Mouse (Mus musculus): ENCODE measurements at regions not wholly inside any gene's neighbourhood (a gene's known extent, or its start where the extent isn't known, plus 50 kb on each side); places are given as distances from the start of the nearest gene placed in this dataset.

DNA sequence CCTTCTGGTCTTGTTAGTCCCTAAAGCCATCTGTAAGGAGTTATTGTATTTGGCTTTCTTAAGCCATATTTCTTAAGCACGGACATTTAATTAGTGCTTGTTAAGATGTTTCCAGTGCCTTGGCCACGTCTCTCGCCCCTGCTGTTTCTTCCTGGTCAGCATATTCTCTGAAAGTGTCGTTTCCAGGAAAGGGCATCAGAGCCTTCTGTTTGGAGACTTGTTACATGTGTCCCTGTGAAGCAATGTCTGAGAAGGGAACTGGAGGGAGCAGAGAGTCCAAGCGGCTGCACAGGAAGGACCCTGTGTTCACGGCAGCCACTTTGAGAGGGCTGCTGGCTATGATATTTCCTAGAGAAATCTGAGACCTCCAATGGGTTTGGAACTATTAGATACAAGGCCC is 320.7 kb downstream of the Mtx2 start:
- DNase-seq, result no peak

GRCm38 (mm10) chr2:75147399-75147798 is 321.8 kb downstream of the Mtx2 start:
- DNase-seq, result no peak

DNA sequence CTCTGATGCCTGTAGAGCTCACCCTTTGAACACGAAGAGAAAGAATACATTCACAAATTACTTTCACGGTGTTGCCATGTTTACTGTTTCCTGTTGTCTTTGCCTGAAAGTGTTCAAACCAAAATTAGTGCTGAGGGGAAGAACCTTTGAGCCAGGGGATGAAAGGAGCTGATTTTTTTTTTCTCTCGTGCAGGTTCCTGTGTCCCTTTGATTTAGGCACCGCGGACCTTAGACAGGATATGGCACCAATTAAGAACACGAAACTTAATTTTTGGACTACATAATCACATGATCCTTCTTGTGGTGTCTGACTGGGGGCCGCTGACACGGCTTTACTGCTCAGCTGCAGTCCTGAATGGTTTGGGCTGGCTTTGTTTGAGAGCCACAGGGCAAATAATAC is 322.4 kb downstream of the Mtx2 start:
- no peak for DNase-seq

- no peak for DNase-seq
Measured at GRCm38 (mm10) chr2:75149036-75149435, 323.4 kb downstream of the Mtx2 start.

GRCm38 (mm10) chr2:75149562-75149961 is 324.0 kb downstream of the Mtx2 start:
- no peak for DNase-seq

DNA sequence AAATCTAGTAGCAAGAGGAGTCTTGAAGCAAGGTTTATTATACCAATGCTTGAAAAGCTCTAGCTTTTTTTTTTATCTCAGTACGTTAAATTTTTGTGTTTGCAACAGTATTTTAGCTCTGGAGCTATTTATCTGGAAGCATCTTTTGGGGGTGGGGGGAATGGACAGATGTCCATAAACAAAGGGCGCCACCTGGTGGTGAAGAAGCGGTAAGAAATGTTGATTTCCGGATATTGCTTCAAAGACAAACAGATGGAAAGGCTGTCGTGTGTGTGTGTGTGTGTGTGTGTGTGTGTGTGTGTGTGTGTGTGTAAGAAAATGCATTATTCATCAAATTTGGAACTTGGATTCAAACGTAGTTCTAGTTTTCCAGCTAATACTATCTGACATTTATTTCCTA is 325.4 kb downstream of the Mtx2 start:
- peak; percentile 44 for DNase-seq

DNA sequence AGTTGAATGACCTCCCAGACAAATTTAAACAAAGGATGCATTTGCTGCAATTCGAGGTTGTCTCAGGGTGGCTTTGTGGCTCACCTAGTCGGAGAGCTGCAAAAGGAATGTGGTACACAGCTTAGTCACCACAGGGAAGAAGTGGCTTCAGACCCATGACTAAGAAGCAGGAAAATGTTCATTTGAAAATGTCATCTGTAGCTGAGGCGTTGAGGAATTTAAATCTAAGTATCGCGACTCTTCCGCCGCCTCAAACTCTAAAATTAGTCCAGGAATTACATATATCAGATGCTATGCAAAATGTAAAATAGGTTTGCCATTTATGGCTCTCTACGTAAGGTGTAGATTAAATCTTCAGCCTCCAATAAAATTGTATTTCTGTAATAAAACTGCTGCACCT is 325.9 kb downstream of the Mtx2 start:
- no peak for DNase-seq

GRCm38 (mm10) chr2:75152477-75152990 is 326.9 kb downstream of the Mtx2 start:
- DNase-seq, result peak; percentile 42

GRCm38 (mm10) chr2:75154448-75154847 is 328.8 kb downstream of the Mtx2 start:
- DNase-seq, result no peak

DNA sequence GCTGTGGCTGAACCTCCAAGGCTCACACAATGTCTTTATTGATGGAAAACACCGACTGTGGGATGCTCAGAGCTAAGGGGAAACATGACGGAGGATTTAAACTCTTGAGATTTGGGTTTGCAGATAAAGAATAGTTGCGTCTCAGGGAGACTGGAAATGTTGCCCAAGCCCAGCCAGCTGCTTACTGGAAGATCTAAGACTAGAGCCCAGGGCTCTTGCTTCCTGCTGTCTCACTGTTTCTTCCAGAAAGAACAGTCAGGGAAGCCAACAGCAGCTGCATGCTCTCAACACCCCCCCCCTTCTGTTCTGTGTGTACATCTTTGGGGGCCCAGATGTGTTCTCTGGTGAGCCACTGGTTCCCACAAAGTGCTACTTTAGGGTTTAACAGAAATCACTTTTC is 333.0 kb downstream of the Mtx2 start:
- DNase-seq, result no peak

- no peak for DNase-seq
Measured at GRCm38 (mm10) chr2:75161075-75161474, 335.5 kb downstream of the Mtx2 start.

- no peak for DNase-seq
Measured at GRCm38 (mm10) chr2:75164987-75165386, 339.4 kb downstream of the Mtx2 start.

GRCm38 (mm10) chr2:75176267-75176666 is 350.7 kb downstream of the Mtx2 start:
- no peak for DNase-seq

DNA sequence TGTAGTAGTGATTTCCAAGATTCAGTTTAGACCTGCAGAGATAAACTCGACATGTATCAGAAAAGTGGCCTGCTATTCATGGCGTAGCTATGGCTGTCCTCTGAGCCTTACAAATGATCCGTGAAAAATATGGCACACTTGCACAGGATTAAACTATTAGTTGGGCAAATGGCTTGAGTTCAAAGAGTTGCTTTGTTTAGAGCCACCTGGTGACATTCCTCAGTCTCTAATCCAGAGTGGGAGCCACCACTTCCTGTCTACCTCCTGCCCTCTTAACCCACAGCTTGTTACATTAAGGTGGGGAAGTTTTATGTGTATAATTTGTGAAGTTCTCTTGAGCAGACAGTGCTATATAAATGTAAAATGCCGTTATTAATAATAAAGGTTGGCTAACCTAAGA is 357.7 kb downstream of the Mtx2 start:
- no peak for DNase-seq

GRCm38 (mm10) chr2:75202587-75203220 is 377.1 kb downstream of the Mtx2 start:
- no peak for DNase-seq

- DNase-seq, result peak; percentile 27
Measured at GRCm38 (mm10) chr2:75208821-75209758, 383.5 kb downstream of the Mtx2 start.

DNA sequence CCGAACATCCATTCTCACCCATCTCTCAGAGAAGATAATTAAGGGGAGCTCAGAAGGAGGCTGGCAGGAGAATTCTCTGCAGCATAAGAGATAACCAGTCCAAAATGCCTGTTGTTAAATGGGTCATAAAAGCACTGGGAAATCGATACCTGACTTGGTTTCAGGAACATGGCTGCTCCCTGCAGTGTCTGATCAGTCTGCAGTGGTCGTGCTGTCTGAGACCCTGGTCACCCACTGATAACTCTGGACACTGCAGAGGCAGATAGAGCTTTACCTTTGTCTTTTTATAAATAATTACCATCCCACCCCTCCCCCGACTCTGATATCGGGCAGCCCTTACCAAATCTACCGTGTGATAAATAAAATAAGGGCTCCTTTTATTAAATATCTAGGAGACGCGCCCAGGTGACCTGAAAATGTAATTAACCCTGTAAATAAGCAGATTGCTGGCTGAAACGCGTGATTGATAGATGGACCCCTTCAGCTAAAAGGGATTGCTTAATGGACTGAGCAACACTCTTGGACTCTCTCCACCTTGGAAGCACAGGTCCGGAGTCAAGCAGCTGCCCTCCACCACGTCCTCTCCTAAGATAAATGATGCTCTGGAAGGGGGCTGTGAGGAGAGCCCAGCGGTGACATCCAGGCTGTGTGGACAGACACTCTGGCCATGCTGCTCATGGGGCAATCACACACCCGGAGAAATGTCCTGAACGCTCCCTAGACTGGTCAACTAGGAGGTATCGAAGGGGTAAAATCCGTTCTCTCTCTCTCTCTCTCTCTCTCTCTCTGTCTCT is 384.4 kb downstream of the Mtx2 start:
- DNase-seq, result no peak

GRCm38 (mm10) chr2:75216931-75217330 is 391.3 kb downstream of the Mtx2 start:
- no peak for DNase-seq

- DNase-seq, result no peak
Measured at GRCm38 (mm10) chr2:75220775-75221359, 395.3 kb downstream of the Mtx2 start.

- peak; percentile 57 for DNase-seq
Measured at GRCm38 (mm10) chr2:75224443-75224842, 398.8 kb downstream of the Mtx2 start.

GRCm38 (mm10) chr2:75240976-75241375 is 415.4 kb downstream of the Mtx2 start:
- DNase-seq, result no peak

DNA sequence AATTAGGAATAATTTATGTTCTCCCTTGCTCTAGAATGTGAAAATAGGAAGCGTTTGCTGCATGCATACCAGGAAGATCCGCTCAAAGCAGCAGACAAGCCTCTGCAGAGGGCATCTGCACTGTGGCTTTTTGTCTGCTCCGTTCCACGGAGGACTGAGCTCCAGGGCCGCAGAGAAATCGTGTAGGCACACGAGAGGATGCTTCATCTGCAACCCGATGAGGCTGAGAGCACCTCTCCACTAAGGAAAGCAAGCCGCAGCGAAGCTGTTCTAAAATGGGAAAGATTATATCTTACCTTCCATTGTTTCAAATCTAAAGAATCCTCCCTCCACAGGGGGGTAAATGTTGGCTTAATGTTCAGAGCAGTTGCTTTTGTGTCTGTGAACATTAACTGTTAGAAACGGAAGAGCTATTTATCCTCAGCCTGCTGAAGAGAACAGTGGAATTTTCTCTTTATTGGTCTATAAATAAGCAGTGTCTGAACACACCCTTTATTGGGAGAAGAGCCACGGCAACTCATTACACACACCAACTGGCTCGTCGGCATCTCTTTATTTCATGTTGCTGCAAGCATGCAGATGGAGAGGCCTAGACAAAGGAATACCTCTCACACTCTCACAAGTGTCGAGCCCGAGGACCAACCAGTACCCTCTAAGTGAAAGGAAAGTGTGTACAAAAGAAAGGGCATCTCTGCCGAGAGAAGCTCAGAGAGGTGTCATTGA is 414.6 kb upstream of the Hnrnpa3 start:
- no peak for DNase-seq
